Mouse (Mus musculus): ENCODE results near the gene Dnajb1.
"Not testable (repeated sequence)": the region's sequence is repeated elsewhere in the genome, so short reads cannot be mapped to it uniquely, and the experiment has no call there.

The Dnajb1 gene

DNA sequence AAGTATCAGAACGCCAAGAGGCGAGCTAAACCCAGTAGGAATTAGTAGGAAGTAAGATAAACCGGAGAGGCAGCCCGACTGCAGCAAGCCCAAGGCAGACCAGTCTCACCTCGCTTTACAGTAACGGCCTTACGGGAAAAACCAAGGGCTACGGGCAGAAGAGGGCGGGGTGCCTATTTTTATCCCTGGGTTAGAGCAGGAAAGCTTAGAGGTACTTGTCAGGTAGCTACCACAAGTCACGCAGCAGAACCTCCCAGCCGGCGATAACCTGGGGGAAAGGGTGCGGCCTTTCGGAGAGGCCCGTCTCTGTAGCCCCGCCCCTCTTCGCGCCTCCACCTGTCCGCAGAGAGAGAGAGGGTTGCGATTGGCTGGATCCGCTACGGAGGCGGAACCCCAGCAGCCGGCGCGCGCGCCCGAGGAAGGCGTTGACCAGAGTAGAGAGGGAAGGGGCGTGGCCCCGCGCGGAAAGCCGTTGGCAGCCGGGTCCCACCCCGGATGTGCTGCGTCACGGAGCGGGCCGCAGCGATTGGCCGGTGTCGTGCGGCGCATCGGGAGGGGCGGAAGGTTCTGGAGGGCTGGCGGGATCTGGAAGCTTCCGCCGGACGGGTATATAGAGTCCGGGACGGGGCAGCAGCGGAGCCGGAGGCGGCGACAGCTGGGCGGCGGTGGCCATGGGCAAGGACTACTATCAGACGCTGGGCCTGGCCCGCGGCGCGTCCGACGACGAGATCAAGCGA is at the start of gene Dnajb1, which contains the start of gene Tecr:
Dnajb1 (plus strand) TSS at position 533 of the 737 bp plus-strand sequence.
Tecr (minus strand) TSS at position 311 of the 737 bp plus-strand sequence.
- DNase-seq = peak; percentile 100

DNA sequence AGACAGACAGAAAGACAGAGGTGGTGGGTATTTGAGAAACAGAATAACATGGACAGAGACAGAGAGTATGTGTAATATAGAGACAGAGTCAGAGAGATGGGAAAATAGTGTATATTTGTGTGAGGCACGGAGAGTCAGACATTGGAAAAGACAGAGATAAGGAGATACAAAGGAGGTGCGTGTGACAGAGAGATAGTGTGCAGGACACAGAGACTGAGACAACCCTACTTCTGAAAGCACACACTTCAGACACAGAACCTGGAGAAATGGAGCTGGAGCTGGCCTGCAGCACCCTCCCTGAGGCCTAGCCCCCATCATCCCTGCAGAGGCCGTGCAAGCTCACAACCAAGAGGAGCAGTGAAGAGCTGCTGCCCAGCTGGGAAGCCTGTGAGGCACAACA is 45.3 kb upstream of the Dnajb1 start:
- DNase-seq = no peak

DNA sequence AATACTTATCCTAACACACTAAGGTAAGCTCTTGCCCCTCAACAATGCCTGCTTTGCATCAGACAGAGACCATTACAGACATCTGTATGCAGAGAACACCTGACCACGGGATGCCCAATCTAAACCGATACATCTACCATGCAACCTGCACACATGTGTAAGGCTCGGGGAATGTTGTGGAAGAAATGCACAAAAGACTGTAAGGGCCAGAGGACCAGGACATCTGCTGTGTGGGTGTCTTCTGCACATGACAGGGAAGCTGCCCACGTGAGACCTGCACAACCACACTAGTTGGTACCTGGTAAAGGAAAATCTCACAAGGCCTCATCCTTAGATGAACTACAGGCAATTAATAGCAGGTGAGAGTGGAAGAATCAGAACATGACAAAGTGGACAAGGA is 44.7 kb upstream of the Dnajb1 start:
- no peak for DNase-seq

DNA sequence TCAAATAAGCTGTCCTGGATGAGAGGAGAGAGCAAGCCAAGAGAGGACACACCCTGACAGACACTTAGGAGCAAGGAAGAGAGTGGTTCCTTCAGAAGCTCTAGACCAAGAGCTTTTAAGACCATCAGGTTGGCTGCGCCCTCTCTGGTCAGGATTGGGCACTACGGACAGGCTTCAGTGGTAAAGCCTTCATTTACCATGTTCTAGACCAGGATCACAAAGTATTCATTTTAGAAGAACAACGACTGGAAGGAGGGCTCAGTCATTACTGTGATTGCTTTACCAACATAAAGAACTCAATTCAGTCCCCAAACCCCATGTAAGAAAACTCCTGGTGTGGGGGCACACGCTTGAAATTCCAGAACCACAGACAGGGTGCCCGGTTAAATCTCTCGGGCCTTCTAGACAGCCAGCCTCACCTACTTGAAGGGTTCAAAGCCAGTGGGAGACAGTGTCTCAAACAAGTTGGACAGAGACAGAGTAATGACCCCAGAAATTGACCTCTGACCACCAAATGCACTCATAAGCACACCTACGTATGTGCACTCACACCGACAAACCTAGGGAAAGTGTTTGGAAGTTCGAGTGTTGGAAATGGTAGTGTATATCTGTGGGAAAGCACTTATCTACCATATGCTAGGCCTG is 42.1 kb upstream of the Dnajb1 start:
- DNase-seq = no peak

DNA sequence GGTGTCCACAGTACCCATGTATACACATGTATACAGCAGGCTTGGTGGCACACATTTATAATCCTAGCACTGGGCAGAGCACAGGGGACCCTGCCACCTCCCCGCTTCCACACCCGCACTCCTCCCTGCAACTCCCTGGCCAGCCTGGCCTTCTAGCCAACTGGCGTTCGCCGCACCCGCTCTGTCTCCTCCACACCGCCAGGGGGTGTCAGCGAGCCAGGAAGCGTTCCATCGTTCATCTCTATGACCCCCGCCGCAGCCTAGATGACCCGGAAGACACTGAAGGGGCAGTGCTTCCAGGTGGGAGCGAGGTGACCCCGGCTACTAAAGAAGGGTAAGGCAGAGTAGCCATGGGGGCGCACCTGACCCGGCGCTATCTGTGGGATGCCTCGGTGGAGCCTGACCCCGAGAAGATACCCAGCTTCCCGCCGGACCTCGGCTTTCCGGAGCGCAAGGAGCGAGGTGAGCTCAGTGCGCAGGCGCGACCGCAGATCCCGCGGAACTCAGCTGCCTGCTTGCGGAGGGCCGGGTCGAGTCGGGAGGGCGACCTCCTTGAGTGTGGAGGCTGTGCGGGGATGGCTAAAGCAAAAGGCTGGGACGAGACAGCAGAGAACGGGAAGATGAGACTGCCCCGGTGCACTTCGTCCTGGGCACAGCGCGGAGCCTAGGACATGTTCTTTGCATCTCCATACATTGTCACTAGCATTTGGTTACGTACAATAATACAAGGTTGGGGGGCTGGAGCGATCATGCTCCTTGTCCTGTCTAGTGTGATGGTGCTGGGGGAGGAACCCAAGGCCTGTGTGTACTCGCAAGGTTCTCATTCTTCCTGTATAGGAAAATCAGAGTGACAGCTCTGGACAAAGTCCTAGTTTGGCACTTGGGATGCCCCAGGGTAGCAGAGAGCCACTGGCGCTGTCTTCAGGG is 41.3 kb upstream of the Dnajb1 start, which contains the start of gene Ndufb7:
Ndufb7 (plus strand) TSS at position 203 of the 927 bp plus-strand sequence.
- peak; percentile 97 for DNase-seq

DNA sequence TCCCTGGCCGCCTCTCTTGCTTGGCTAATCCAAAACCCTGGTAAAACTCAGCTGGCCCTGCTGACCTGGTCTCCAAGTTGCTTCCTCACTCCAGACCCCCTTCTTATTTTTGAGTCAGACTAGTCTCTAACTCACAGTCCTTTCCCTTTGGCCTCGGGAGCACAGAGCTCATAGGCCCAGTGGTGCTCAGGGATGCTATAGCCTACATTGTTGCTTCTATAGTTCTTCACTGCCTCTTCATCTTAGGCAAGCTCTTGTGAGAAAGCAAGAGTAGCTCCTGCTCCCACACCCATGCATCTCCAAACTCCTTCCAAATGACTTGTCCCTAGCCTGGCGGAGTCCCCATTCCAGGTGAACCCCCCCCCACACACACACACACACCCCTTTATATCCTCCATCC is 40.3 kb upstream of the Dnajb1 start:
- no peak for DNase-seq

DNA sequence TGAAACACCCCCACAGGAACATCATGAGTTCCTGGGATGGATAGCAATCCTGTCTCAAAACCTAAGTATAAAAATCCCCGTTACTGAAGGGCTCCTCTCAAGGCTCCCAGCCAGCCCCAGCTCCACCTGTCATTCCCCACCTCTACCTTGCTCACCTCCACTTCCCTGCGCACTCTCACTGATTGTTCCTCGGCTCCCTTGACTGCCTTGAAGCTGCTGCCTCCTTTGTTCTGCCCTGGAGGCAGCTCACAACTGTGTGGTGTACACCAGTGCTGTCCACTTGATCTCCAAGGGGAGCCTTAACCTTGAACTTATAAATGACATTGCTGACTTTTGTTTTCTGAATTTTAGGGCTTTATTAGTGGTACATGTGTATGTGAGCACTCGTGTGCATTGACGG is 39.9 kb upstream of the Dnajb1 start:
- no peak for DNase-seq

DNA sequence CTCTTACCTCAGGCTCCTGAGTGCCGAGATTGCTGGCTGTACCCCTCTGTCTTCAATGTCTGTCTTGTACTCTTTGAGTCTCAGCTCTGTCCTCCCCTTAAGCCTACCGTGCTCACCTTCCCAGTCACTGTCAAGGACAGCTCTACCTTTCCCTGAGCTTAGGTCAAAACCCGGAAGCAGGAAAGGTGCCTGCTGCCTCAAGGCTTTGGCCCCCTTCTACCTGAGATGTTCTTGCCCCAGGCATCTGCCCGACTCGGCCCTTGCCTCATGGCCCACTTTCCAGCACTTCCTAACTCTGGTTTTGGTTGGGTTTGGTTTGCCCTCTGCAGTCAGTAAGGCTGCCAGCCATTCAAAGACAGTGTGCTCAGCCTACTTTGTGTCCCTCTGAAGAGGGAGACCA is 39.2 kb upstream of the Dnajb1 start:
- DNase-seq = no peak

DNA sequence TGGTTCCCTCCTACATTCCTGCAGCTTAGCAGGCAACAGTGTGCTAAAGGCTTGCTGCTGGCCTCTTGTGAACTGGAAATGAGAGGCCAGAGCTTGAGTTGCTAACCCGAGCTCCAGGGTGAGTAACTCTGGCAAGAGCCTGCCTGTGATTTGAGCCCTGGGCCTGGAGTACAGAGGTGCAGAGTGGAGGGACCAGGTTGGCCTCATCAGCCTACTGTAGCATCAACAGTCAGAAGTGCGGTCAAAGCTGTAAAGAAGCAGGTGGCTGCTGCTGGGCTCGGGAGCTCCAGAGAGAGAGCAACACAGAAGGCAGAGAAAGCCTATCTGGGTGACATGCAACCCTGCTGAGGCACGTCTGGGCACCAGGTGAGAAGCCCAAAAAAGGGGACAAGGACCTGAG is 38.8 kb upstream of the Dnajb1 start:
- DNase-seq = no peak

DNA sequence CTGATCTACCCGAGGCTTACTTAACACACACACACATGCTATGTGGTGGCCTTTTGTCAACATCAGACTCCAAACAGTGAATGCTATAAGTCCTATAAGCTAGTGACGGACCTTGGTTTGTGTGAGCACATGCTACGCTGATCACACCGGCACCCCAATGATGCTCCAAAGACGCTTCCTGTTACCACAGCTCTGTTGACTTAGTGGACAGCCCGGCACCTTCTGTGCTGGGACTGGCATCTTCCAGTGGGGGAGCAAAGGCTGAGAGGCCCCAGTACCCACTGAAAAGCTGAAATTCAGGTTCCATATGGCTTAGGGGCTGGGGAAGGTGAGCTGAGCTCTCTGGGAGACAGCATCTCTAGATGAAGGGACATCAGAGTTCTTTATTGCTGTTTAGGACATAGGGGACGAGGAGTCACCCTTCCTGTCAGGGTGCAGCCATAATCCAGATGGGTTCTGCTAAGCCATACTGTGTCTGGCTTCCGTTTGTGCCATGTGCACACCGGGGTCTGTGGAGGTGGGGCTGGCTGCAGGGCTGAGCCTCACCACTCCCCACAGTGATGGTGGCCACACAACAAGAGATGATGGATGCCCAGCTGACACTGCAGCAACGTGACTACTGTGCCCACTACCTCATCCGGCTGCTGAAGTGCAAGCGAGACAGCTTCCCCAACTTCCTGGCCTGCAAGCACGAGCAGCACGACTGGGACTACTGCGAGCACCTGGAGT is 37.6 kb upstream of the Dnajb1 start:
- no peak for DNase-seq

DNA sequence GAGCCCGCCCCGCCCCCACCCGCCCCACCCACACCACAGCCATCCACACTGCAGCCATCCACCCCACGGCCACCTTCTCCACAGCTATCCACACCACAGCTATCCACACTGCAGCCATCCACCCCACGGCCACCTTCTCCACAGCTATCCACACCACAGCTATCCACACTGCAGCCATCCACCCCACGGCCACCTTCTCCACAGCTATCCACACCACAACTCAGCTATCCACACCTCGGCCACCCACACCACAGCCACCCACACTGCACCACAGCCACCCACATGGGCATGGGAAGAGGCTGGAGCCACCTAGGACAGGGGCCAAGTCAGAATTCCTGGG is 37.0 kb upstream of the Dnajb1 start:
- not testable (repeated sequence) for DNase-seq

DNA sequence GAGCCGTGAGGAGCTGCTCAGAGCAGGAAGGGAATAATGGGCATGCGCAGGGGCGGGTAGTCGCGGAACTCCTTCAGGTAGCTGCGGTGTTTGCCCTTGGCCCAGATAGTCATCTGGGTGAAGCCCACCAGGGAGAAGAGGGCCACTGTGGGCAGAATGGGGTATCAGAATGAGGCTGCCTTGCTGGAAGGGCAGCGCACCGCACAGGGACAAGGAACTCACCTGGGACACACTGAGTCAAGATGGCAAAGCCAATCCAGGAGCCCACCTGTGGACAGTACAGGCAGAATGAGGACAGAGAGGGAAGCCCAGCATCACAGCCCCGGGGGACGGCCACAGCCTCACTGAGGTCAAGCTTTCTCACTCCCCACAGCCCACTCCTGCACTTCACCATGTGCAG is 36.2 kb upstream of the Dnajb1 start:
- DNase-seq = no peak

DNA sequence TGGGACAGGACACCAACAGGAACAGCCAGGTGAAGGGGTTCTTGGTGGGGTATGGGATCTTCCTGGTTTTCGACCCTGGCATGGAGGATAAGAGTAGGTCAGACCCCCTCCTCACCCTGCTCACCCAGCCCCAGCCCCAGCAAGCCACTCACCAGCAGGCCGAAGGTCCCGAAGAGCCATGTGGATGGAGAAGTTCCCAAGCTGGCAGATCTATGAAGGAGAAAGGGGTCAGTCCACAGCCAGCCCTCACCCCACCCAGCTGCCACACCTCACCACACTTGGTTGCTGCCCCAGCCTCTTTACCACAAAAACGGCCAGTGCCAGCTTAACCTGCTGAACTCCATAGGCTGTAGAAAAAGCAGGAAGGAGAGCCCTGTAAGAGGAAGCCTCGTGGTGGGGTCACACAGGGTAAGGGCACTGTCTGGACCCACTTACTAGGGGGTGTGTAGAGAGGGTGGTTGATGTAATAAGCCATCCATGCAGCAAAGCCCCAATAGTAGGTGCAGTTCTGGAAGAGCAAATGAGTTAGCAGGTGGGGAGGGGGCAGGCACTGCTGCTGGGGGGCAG is 35.7 kb upstream of the Dnajb1 start:
- no peak for DNase-seq

DNA sequence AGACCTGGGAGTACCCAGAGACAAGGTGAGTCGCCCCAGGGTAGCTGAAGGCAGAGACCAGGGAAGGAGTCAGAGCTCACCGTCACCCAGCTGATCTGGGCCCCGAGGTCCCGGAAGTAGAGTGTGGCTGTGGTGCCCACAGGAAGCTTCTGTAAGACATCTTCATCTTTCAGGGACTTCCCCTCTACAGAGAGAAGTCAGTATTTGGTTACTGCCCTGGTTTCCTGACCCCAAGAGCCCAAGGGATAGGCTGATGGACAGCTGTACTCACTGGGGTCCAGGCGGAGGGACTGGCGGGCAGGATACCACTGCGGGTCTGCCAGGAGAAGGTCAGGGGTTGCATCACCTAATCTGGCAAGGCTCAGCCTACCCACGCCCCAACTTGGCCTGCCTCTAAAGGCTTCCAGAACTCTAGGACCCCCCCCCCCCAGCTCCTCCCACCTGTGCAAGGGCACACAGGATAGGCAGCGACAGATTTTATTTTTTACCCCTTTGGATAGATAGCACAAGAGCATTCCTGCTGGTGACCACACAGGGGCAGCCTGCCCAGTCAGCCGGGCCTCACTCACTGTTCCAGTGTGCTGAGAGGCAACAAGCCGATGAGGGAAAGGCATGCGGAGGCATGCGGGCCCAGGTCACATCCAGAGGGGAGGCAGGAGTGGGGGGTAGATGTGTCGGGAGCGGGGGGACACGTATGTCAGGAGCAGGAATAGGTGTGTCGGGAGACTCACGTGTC is 34.7 kb upstream of the Dnajb1 start:
- no peak for DNase-seq

DNA sequence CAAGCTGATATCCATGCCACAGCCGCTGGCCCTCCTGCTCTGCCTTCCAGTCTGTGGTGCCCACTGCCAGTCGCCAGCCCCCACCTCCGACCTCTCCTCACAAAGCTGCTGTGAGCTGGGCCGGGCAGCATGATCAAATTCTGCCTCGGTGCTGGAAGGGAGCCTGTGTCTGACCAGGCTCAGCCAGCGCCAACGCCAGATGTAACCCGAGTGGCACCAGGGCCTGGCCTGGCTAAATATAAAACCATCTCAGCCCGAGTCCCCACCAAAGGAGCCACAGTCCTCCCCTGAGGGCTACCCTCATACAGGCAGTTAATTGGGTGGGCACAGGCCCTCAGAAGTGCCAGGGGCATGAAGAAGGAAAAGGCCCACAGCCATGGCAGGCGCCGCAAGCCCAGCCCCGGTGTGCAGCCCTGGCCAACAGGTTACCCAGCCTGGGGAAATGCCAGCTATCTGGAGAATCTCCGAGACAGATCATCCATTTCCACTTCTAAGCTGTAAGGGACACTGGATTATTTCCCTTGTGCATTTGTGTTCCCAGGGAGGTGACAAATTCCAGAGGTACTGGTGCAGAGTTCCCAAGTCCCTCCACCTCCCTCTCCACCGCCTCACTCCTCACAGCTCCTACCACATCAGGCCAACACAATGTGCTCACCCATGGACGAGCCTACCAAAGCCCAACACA is 33.2 kb upstream of the Dnajb1 start:
- peak; percentile 1 for DNase-seq

DNA sequence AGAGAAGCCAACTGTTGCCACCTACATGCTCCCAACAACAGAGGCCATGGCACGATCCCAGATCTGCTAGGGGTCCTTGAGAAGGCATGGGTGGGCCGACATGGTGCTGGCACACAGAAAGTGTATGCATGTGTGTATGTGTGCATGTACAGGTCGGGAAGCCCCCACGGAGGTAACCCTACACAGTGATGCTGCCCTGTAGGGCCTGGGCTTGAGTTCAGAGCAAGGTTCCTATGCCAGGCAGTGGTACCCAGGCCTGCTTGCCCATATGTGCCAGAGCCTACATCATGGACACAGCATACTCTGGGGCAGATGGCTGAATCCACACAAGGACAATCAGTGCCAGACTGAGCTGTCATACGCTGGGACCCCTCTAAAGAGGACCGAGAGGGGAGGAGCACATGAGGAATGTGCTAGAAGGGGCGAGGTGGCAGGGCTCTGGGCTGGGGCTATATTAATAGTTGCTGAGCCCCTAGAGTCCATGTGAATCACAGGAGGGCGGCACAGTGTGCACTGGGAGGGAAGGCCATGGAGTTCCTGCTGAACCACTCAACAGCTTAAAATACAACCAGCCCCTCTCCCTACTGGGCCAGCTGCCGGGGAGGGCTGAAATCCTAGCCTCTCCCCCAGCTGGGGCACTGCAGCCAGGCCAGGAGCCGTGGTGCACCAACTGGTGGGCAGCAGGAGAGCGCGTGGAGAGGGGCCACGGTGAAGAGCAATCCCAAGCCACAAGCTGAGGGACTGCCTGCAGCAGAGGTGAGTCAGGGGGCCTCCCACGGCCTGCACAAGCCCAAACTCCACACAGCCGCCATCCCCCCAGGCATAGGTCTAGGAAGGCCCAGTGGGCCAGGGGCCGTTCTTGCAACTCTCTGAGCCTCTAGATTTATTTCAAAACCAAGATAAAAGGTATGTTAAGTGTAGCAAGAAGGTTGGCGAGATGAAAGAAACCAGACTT is 32.2 kb upstream of the Dnajb1 start:
- DNase-seq = peak; percentile 1

DNA sequence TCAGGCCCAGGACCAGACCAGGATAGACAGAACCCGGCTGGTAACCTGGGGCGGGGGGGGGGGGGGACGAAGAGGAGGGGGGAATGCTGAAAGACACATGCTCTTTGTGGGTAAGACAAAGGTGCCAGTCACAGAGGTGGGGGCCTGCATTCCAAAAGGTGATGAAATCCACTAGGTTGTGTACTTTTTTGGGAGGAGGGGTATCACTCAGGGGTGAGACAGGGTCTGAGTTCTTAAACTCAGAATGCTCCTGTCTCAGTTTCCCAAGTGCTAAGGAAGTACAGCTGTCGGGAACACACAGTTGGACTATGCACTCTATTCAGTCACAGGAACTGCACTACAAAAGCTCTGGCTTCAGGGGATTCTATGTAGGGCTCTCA is 31.5 kb upstream of the Dnajb1 start:
- no peak for DNase-seq

DNA sequence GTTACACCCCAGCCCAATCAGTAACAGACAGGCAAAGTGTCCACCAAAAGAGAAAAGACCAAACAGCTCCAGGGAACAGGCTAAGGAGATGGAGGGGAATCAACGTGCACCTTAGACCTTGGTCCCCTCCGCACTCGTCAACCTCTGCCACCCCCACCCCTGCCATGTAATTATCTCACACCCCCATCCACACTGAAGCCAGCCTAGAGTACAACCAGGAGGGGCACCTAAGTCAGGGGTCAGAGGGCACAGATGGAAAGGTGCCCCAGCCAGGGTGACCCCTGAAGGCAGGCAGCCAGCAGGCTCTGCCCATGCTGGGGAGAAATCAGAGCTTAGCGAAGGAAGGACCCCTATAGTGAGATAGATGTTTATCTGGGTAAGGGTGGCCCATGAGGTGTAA is 31.1 kb upstream of the Dnajb1 start:
- DNase-seq = peak; percentile 1

DNA sequence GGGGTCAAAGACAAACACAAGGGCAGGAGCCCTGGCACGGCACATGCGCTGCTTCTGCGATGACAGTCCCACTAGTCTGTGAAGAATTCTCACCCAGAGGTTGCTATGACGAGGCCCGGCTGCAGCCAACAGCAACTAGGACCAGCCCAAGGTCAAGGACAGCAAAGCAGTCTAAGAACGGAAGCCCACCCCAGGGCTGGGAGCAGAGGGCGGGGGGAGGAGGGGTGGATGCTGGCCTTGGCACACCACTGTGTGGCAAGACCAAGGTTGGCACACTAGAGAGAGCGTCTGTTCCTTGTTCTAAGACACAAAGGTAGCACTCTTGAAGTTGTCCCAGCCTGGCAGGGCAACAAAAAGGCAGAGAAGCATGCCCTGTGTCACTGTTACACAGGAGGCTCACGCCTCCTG is 30.6 kb upstream of the Dnajb1 start:
- DNase-seq = peak; percentile 35
